34 mouse cellular contexts compared by ENCODE assay signal in genomic region chr9:23364047-23364446, GRCm38 (mm10).
"Had no signal": no experiment of that assay in that cellular context is flagged by ENCODE, and none has a peak within 500 bp of the region (broad histone marks: within the 10 kb centered on the region; RNA-seq: fewer than 3 reads in every experiment).

No protein-coding gene starts in this region.

- H3K36me3 ChIP-seq: heart, embryonic 12.5 days; heart, embryonic 13.5 days; heart, embryonic 15.5 days; hindbrain, embryonic 10.5 days; hindbrain, embryonic 12.5 days; hindbrain, embryonic 13.5 days; hindbrain, embryonic 15.5 days; intestine, embryonic 15.5 days; kidney, embryonic 15.5 days had no signal

- ATAC-seq: hindbrain, embryonic 16.5 days; hindbrain, postnatal 0 days; inflammation-experienced regulatory T-cells, adult 6 months; intestine, embryonic 15.5 days; intestine, embryonic 16.5 days had no signal

- H3K4me3 ChIP-seq: heart, embryonic 12.5 days; heart, embryonic 13.5 days; heart, embryonic 15.5 days; hindbrain, embryonic 10.5 days; hindbrain, embryonic 12.5 days; hindbrain, embryonic 13.5 days; hindbrain, embryonic 15.5 days; intestine, embryonic 15.5 days; kidney, embryonic 15.5 days; layer of hippocampus, adult 2 months; left cerebral cortex, adult 2 months had no signal

- H3K27ac ChIP-seq: heart, embryonic 13.5 days; heart, embryonic 15.5 days; hindbrain, embryonic 10.5 days; hindbrain, embryonic 12.5 days; hindbrain, embryonic 13.5 days; hindbrain, embryonic 14.5 days; hindbrain, embryonic 15.5 days; hindbrain, postnatal 0 days; intestine, embryonic 15.5 days; kidney, embryonic 15.5 days; kidney, postnatal 0 days; layer of hippocampus, adult 2 months; left cerebral cortex, adult 2 months had no signal

- H3K9ac ChIP-seq: heart, embryonic 12.5 days; heart, embryonic 13.5 days; heart, embryonic 15.5 days; hindbrain, embryonic 12.5 days; hindbrain, embryonic 13.5 days; hindbrain, embryonic 14.5 days; hindbrain, embryonic 15.5 days; intestine, embryonic 15.5 days; kidney, embryonic 15.5 days had no signal

- H3K4me2 ChIP-seq: heart, embryonic 11.5 days; heart, embryonic 12.5 days; heart, embryonic 13.5 days; heart, embryonic 15.5 days; hindbrain, embryonic 12.5 days; hindbrain, embryonic 13.5 days; hindbrain, embryonic 14.5 days; hindbrain, embryonic 15.5 days; intestine, embryonic 15.5 days; kidney, embryonic 15.5 days had no signal

- DNase-seq: heart, postnatal 10 days; heart, postnatal 14 days; heart, postnatal 36 days; heart, postnatal 4 days; kidney, adult 11 months; kidney, adult 18-20 months; kidney, adult 2 months; kidney, adult 8-10 months; kidney, adult 9 months; kidney, postnatal 10 days; kidney, postnatal 14 days; kidney, postnatal 25 days; kidney, postnatal 36 days; kidney, postnatal 4 days; layer of hippocampus, adult 9-11 months; layer of hippocampus, postnatal 36 days had no signal

- H3K27me3 ChIP-seq: heart, embryonic 12.5 days; heart, embryonic 13.5 days; heart, embryonic 15.5 days; hindbrain, embryonic 12.5 days; hindbrain, embryonic 13.5 days; hindbrain, embryonic 15.5 days; intestine, embryonic 15.5 days; kidney, embryonic 15.5 days had no signal

- H3K9me3 ChIP-seq: heart, embryonic 12.5 days; heart, embryonic 13.5 days; heart, embryonic 15.5 days; hindbrain, embryonic 10.5 days; hindbrain, embryonic 13.5 days; hindbrain, embryonic 15.5 days; intestine, embryonic 15.5 days; kidney, embryonic 15.5 days had no signal

- H3K4me1 ChIP-seq: heart, embryonic 12.5 days; heart, embryonic 13.5 days; heart, embryonic 15.5 days; hindbrain, embryonic 10.5 days; hindbrain, embryonic 12.5 days; hindbrain, embryonic 13.5 days; hindbrain, embryonic 15.5 days; intestine, embryonic 15.5 days; kidney, embryonic 15.5 days had no signal
